Mouse (Mus musculus) lung, postnatal 36 days (tissue): ENCODE measurements around the gene Msrb3.

ENCODE experiments used
- DNase-seq: peaks from one replicate; pipeline ENCODE4 v3.0.0; 2022; ENCODE audit warnings: mixed read lengths

Msrb3 gene

GRCm38 (mm10) chr10:120895899-120896289 is 3.0 kb downstream of the Msrb3 start:
- peak; percentile 45 for DNase-seq

GRCm38 (mm10) chr10:120894978-120895898 is 3.7 kb downstream of the Msrb3 start:
- DNase-seq = no peak

- no peak for DNase-seq
Measured at GRCm38 (mm10) chr10:120893938-120894337, 5.0 kb downstream of the Msrb3 start.

GRCm38 (mm10) chr10:120891131-120891530 is 7.8 kb downstream of the Msrb3 start:
- DNase-seq = no peak

- no peak for DNase-seq
Measured at GRCm38 (mm10) chr10:120890592-120890991, 8.3 kb downstream of the Msrb3 start.

GRCm38 (mm10) chr10:120888531-120888930 is 10.4 kb downstream of the Msrb3 start:
- no peak for DNase-seq

GRCm38 (mm10) chr10:120884220-120884619 is 14.7 kb downstream of the Msrb3 start:
- no peak for DNase-seq

GRCm38 (mm10) chr10:120883732-120884131 is 15.2 kb downstream of the Msrb3 start:
- no peak for DNase-seq

GRCm38 (mm10) chr10:120883069-120883415 is 15.9 kb downstream of the Msrb3 start:
- DNase-seq = no peak

- DNase-seq = peak; percentile 57
Measured at GRCm38 (mm10) chr10:120882347-120883068, 16.4 kb downstream of the Msrb3 start.

GRCm38 (mm10) chr10:120876549-120877270 is 22.2 kb downstream of the Msrb3 start:
- no peak for DNase-seq

GRCm38 (mm10) chr10:120875672-120876463 is 23.0 kb downstream of the Msrb3 start:
- peak; percentile 93 for DNase-seq

- DNase-seq = no peak
Measured at GRCm38 (mm10) chr10:120874261-120874660, 24.6 kb downstream of the Msrb3 start.

- DNase-seq = no peak
Measured at GRCm38 (mm10) chr10:120873646-120874201, 25.2 kb downstream of the Msrb3 start.

- DNase-seq = peak; percentile 53
Measured at GRCm38 (mm10) chr10:120872483-120872862, 26.4 kb downstream of the Msrb3 start.

GRCm38 (mm10) chr10:120871630-120872482 is 27.0 kb downstream of the Msrb3 start:
- no peak for DNase-seq

GRCm38 (mm10) chr10:120871096-120871495 is 27.8 kb downstream of the Msrb3 start:
- no peak for DNase-seq

- no peak for DNase-seq
Measured at GRCm38 (mm10) chr10:120869241-120869775, 29.6 kb downstream of the Msrb3 start.

- DNase-seq = peak; percentile 78
Measured at GRCm38 (mm10) chr10:120864446-120864845, 34.5 kb downstream of the Msrb3 start.

GRCm38 (mm10) chr10:120861674-120862073 is 37.2 kb downstream of the Msrb3 start:
- DNase-seq = no peak

GRCm38 (mm10) chr10:120861194-120861593 is 37.7 kb downstream of the Msrb3 start:
- peak; percentile 61 for DNase-seq
